Mouse (Mus musculus) fibroblast of lung, adult 2 months (primary cell): Measurements from ENCODE around the gene Tbc1d22a.
"Not testable (repeated sequence)": the region's sequence is repeated elsewhere in the genome, so short reads cannot be mapped to it uniquely, and the experiment has no call there.

Source experiments
- DNase-seq: peaks from one replicate; pipeline ENCODE4 v3.0.0-alpha.2; 2011; ENCODE audit warnings: low read depth

The Tbc1d22a gene

DNA sequence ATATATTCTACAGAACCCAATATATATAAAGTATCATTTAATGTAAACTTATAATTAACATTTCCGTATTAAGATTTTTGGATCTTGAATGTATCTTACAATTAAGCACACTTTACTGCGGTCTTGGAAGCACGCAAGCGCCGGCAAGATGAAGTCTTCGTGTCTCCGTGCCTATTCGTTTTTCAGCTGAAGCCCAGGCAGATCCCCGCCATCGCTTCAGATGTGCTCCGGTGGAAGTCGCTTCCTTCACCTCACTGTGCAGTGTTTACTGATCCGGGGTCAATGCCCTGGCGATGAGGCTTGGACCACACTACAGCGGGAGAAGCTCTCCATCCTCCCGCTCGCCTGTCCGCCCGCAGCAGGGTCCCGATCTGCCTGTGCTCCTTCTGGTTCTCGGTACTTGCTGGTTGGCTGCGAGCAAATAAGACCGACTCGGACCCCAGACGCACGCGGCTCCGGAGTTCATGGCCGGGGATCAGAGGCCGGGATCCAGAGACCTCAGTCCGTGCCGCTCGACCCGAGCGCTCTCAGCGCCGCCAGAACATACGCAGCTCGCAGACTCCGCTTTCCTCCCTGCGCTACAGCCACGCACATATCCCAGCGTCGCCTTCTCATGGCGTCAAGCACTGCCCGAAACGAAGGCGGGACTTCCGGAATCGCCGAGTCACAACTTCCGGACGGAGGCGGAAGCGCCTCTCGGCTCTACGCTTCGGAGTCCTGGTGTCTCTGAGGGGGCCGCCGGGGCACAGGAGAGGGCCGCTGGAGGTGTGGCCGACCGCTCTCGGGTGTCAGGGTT lies at the start of gene Tbc1d22a:
Gene Tbc1d22a (plus strand): TSS at position 707 of the 796 bp plus-strand sequence.
- DNase-seq = peak; percentile 79

GRCm38 (mm10) chr15:86164718-86165345 lies 49.4 kb upstream of the Tbc1d22a start:
- no peak for DNase-seq

- DNase-seq = no peak
These were observed 48.3 kb upstream of the Tbc1d22a start for GRCm38 (mm10) chr15:86165811-86166590.

DNA sequence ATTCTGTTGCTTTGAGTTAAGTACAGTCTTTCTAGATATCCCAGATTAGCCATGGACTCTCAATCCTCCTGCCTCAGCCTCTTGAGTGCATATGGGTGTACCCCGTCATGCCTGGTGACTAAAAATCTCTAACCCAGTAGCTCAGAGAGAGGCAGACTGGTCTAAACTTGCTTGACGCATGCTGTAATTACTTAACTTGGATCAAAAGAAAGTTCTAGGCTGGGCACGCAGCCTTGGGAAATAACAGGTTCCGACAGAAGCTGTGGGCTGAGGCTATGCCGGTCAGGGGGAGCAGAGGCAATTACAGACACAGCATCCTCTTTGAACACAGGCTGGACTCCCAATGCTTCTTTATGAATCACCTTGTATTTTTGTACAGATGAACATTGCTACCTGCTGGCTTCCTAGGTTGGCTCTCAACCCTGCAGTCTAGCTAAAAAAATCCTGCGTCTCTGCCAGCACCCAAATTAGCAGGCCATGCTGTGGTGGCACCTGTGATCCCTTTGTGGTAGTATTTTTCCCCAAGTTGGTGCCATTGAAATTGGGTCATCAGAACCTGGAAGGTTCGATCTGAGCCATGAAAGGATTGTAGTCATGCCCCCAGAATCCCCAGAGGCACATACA lies 47.1 kb upstream of the Tbc1d22a start:
- no peak for DNase-seq

DNA sequence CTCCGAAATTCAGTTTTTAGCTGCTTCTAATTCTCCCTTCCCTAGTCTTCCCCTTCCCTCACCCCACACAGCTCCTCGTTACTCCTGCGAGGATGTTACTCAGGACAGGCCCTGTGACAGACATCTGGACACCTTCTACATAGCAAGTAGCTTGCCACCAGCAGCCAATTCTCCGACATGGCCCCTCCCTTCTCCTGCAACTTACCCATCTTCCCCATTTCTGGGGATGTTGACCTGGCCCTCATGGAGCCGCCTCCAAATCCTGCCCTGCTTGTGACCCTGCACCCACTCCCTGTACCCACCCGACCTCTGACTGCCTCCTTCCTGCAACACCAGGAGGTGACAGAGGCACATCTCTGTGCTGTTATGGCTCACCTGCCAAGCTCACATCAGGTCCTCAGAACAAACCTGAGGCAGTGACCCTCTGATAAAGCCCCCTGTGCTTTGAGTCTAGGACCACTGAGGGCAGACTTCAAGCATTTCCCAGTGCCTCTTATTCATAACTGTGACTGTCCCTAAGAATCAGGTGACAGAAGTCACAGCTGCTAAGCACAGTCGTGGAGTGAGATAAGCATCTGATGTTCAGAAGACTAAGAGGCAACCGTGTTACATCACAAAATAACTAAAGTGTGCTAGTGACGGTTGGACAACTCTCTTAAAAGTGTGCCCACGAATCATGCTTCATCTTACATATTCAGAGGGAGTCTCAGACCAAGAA lies 46.3 kb upstream of the Tbc1d22a start:
- DNase-seq = no peak

DNA sequence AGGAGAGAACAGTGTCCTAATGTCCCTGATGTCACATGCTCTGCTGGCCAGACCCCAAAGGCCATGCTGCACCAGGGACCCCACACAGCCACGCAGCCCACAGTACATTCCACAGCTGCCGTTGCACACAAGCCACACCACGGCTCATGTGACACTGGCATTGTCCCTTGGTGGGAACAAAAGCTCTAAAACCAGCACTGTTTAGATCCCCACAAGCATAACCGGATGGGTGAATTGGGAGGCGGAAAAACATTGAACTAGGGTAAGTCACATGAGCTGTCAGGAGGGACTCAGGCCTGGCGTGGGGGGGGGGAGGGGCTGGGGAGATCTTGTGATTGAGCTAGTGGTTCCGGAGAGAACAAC lies 45.8 kb upstream of the Tbc1d22a start:
- DNase-seq = no peak

DNA sequence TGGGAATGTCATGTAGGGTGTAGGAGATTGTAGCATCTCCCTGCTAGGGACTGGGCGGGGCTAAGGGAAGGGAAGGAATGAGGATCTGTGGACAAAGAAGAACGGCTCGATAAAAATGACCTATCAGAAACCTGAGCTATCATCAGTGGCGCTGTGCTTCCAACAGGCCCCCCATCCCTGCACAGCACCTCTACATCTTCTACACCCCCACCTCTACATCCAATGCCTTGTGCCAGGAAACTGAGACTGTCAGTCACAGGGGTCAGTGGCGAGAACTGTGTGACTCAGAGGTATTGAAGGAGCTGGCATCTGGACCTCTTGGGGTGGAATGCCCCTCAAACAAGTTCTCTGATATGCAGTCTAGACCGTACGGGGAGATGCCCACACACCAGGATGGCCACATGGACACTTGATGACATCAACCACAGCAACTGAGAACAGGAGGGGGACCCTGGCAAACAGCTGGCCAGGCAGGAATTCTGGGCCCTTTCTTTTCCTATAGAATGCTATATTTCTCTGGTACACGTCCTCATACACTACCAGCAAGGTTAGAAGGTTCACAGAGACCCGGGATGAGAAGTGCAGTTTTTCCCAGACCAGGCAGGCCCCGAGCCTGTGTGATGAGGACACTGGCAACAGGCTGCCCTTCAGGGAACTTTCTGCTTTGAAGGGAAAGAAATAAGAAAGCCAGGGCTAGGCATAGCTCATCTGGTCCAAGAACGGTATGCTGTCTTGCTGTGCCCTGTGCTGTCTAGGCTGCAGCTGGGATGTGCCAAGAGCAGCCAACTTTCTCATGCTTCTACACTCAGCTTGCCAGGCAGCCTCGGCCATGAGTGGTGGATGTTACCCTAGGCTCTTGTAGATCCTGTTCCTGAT lies 45.1 kb upstream of the Tbc1d22a start:
- DNase-seq = no peak

- no peak for DNase-seq
These were observed 44.5 kb upstream of the Tbc1d22a start for GRCm38 (mm10) chr15:86169817-86170110.

- no peak for DNase-seq
These were observed 42.9 kb upstream of the Tbc1d22a start for GRCm38 (mm10) chr15:86171316-86171715.

DNA sequence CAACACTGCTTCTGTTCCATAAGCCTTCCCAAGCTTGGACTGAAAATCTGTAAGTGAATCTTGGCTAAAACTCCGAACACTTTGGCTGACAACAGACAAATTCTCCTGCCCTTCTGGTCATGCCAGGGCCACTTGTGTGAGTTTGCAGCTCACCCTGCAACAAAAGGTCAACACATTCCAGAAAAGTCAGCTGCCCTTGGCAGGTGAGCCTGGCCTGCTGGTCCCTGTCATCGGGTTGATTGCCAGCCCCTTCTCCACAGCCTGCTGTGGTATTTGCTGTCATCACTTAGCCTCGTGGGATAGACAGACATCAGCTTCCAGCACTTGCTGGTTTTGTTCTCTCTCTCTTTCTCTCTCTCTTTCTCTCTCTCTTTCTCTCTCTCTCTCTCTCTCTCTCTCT lies 42.1 kb upstream of the Tbc1d22a start:
- no peak for DNase-seq

GRCm38 (mm10) chr15:86172526-86172925 lies 41.7 kb upstream of the Tbc1d22a start:
- DNase-seq = no peak

- no peak for DNase-seq
These were observed 40.9 kb upstream of the Tbc1d22a start for GRCm38 (mm10) chr15:86173136-86173985.

- no peak for DNase-seq
These were observed 38.8 kb upstream of the Tbc1d22a start for GRCm38 (mm10) chr15:86175253-86176050.

- DNase-seq = no peak
These were observed 38.1 kb upstream of the Tbc1d22a start for GRCm38 (mm10) chr15:86176166-86176565.

DNA sequence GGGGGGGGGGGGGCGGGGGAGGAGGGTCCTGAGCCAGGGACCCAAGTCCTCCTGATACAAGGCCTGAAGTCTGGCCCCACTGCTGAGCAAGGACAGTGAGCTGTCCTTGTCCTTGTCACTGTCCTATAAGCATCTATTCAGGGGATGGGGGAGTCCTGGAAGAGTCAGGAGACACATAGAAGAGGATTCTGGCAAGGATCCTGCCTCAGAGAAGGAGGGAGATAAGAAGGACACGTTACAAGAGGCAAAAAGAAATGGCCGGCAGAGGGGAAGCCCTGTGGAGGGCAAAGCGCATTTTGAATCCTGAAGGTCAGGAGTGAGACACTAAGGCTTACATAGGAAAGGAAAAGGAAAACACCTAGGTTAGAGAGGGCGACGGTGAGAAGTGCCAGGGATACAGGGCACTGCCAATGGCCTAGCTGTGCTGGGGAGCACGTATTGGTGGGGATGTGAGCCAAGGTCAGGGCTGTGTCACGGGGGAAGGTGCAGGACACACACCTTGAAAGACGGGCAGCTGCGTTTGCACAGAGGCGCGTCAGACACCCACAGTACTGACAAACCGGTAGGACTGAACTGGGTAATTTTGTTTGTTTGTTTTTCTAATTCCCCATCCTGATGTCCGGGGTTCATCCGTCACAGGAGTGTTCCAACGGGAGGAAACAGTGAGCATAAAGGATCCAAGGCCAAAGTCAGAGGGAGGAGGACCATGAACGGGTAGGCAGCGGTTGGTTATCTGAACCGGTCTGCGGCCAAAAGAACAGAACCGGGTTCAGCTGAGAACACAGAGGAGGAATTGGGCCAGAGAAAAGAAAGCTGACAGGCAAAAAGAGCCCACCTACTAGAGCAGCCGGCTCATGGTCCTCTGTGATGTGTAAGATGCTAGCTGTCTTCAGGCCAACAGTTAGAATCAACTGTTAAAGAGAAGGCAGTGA lies 37.2 kb upstream of the Tbc1d22a start:
- DNase-seq = no peak

DNA sequence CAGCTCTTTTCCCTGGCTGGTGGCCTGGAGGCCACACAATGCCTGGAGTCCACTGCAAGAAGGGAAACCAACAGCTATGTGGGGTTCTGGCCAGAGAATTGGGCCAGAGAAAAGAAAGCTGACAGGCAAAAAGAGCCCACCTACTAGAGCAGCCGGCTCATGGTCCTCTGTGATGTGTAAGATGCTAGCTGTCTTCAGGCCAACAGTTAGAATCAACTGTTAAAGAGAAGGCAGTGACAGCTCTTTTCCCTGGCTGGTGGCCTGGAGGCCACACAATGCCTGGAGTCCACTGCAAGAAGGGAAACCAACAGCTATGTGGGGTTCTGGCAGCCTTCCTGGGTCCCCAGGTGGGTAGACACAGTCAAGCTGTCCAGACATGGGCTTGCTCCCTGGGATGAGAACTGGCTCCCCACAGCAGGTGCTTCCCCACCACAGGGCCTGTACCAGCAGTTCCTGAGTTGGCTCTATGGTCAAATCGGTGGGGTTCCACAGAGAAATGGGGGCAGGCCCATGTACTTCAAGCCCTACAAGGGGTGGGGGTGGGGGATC lies 36.5 kb upstream of the Tbc1d22a start:
- not testable (repeated sequence) for DNase-seq

- no peak for DNase-seq
These were observed 35.7 kb upstream of the Tbc1d22a start for GRCm38 (mm10) chr15:86178594-86178993.

GRCm38 (mm10) chr15:86180427-86180826 lies 33.8 kb upstream of the Tbc1d22a start:
- DNase-seq = no peak
